Mouse (Mus musculus): ENCODE results near the gene Zfp27. TPM values are rescaled to one million over a fixed set of nuclear protein-coding genes. Genes with fewer than 3 reads are reported as not detected.

The Zfp27 gene
- polyA plus RNA-seq, 1 experiment, result 0.95 TPM

GRCm38 (mm10) chr7:29853219-29853842 is 53.0 kb downstream of the Zfp27 start, which contains the start of gene Zfp940:
Zfp940 (minus strand) TSS chr7:29853669.
- Histone ChIP-seq H3K27me3 (ENCODE audit: control insufficient read depth, insufficient read depth, low read length) (no peaks in the 10 kb centered on the region), H3K27ac (ENCODE audit: control insufficient read depth, insufficient read depth, low read depth, low read length) (no peak within 1 kb of the TSS), H3K4me3 (ENCODE audit: control insufficient read depth, low read depth, low read length) (peak within 1 kb of the TSS; percentile 83), H3K36me3 (ENCODE audit: control insufficient read depth, insufficient read depth, low read length) (no peaks in the 10 kb centered on the region), H3K4me1 (ENCODE audit: control insufficient read depth, insufficient read depth, low read length) (peaks cover 8% of the 10 kb centered on the region)
- 0 out of 2 replicates have a peak, but pooled peaks have one; percentile 29 for TF ChIP-seq POLR2A (IDR thresholded peaks at IDR 0.05; ENCODE audit: control insufficient read depth, low read depth, low read length)
- TF ChIP-seq CTCF (IDR thresholded peaks at IDR 0.05; ENCODE audit: control insufficient read depth, insufficient read depth, insufficient replicate concordance, low read depth, low read length), result no peak

- Histone ChIP-seq H3K27ac (ENCODE audit: control insufficient read depth, insufficient read depth, low read depth, low read length) (no peak overlapping the region), H3K4me1 (ENCODE audit: control insufficient read depth, insufficient read depth, low read length) (peaks cover 8% of the 10 kb centered on the region), H3K36me3 (ENCODE audit: control insufficient read depth, insufficient read depth, low read length) (no peaks in the 10 kb centered on the region), H3K4me3 (ENCODE audit: control insufficient read depth, low read depth, low read length) (no peak overlapping the region), H3K27me3 (ENCODE audit: control insufficient read depth, insufficient read depth, low read length) (no peaks in the 10 kb centered on the region)
- TF ChIP-seq CTCF (IDR thresholded peaks at IDR 0.05; ENCODE audit: control insufficient read depth, insufficient read depth, insufficient replicate concordance, low read depth, low read length), result no peak
- no peak for TF ChIP-seq POLR2A (IDR thresholded peaks at IDR 0.05; ENCODE audit: control insufficient read depth, low read depth, low read length)
These were observed 53.5 kb downstream of the Zfp27 start for GRCm38 (mm10) chr7:29852831-29853218.

GRCm38 (mm10) chr7:29844616-29845015 is 61.8 kb downstream of the Zfp27 start:
- no peak overlapping the region for H3K27ac ChIP-seq (ENCODE audit: control insufficient read depth, insufficient read depth, low read depth, low read length)
- H3K27me3 ChIP-seq (ENCODE audit: control insufficient read depth, insufficient read depth, low read length), result no peaks in the 10 kb centered on the region
- TF ChIP-seq POLR2A (IDR thresholded peaks at IDR 0.05; ENCODE audit: control insufficient read depth, low read depth, low read length) (no peak), CTCF (IDR thresholded peaks at IDR 0.05; ENCODE audit: control insufficient read depth, insufficient read depth, insufficient replicate concordance, low read depth, low read length) (no peak)
- H3K4me1 ChIP-seq (ENCODE audit: control insufficient read depth, insufficient read depth, low read length), result no peaks in the 10 kb centered on the region
- H3K36me3 ChIP-seq (ENCODE audit: control insufficient read depth, insufficient read depth, low read length), result no peaks in the 10 kb centered on the region
- no peak overlapping the region for H3K4me3 ChIP-seq (ENCODE audit: control insufficient read depth, low read depth, low read length)

Other genes starting within 250 kb of the Zfp27 start
- 110 and 173 TPM in 2 replicates for gene Catsperg2, start 179.5 kb downstream of the Zfp27 start, polyA plus RNA-seq (2012; rRNA removed)
- gene Zfp84, start 138.0 kb downstream of the Zfp27 start, polyA plus RNA-seq (2012; rRNA removed), result 1.1 TPM in 2 replicates
- 0.20 and 0.28 TPM in 2 replicates for gene Zfp30, start 122.6 kb downstream of the Zfp27 start, polyA plus RNA-seq (2012; rRNA removed)
- gene Zfp790, start 90.5 kb downstream of the Zfp27 start, polyA plus RNA-seq (2012; rRNA removed), result 0.68 and 0.81 TPM in 2 replicates
- 0.55 and 1.2 TPM in 2 replicates for gene Zfp940, start 52.9 kb downstream of the Zfp27 start, polyA plus RNA-seq (2012; rRNA removed)
- 1.0 and 1.1 TPM in 2 replicates for gene Zfp420, start 46.6 kb downstream of the Zfp27 start, polyA plus RNA-seq (2012; rRNA removed)
- 0.82 and 1.0 TPM in 2 replicates for gene Zfp383, start 1.7 kb upstream of the Zfp27 start, polyA plus RNA-seq (2012; rRNA removed)
- 0.60 and 0.93 TPM in 2 replicates for gene Zfp74, start 47.5 kb upstream of the Zfp27 start, polyA plus RNA-seq (2012; rRNA removed)
- 2.5 and 2.7 TPM in 2 replicates for gene Zfp568, start 77.4 kb upstream of the Zfp27 start, polyA plus RNA-seq (2012; rRNA removed)
- 1.1 and 1.4 TPM in 2 replicates for gene Zfp14, start 144.8 kb upstream of the Zfp27 start, polyA plus RNA-seq (2012; rRNA removed)
- 0.65 and 0.67 TPM in 2 replicates for gene Zfp82, start 166.3 kb upstream of the Zfp27 start, polyA plus RNA-seq (2012; rRNA removed)
- not detected in 2 replicates for gene Gm26920, start 183.8 kb upstream of the Zfp27 start, polyA plus RNA-seq (2012; rRNA removed)
- gene Zfp566, start 184.0 kb upstream of the Zfp27 start, polyA plus RNA-seq (2012; rRNA removed), result 0.43 and 0.76 TPM in 2 replicates
- 5.7 and 8.9 TPM in 2 replicates for gene Zfp260, start 188.2 kb upstream of the Zfp27 start, polyA plus RNA-seq (2012; rRNA removed)
- 3.7 and 4.9 TPM in 2 replicates for gene Zfp382, start 215.4 kb upstream of the Zfp27 start, polyA plus RNA-seq (2012; rRNA removed)